Mouse (Mus musculus) heart, postnatal 25 days (tissue): ENCODE measurements around the gene Ddx6. TPM values are rescaled to one million over a fixed set of nuclear protein-coding genes. Genes with fewer than 3 reads are reported as not detected.
"Not testable (repeated sequence)": the region's sequence is repeated elsewhere in the genome, so short reads cannot be mapped to it uniquely, and the experiment has no call there.

Experiments used
- DNase-seq: peaks from one replicate; pipeline ENCODE4 v3.0.0; 2022; ENCODE audit warnings: low spot score
- intact Hi-C: fragments of 180-260 bp; cut with DNase I; formaldehyde crosslinking; loops from one replicate; pipeline ENCODE4 v1.15.1; 2025
- total RNA-seq, 2 experiments: library from RNA; stranded (reverse); gene quantifications; 2 replicates each; pipeline ENCODE4 v1.2.3; 2021

Gene Ddx6
- total RNA-seq, 2 experiments from 2014 or later, result 72.5 to 87.3 TPM

DNA sequence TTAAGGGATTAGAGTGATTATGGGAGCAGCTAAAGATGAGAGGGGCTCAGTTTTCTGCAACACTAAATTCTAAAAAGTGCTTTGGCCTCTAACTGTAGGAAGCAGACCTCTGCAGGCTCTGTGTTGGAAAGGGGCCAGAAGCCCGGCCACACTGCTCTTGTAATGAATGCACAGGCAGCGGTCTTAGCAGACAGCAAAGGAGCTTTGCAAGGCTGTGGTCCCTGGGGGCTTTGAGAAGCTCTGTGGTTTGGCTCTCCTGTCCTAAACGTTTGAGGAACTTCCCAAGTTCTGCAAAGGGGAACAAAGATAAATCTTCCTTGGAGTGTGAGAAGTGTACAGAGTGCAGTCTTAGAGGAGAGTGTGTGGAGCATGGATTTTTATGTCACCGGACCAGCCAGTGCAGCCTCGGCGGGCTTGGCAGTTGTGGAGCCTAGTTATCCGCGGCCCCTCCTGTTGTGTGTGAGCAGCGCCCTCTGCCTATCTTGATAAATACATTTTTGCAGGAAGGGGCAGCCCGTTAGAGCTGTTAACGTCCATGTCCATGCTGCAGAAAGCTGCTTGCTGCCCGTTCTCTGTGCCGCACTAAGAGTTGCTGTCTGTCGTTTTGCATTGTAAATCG is 33.0 kb downstream of the Ddx6 start:
- intact Hi-C loops, result no loop called here
- DNase-seq, result no peak

DNA sequence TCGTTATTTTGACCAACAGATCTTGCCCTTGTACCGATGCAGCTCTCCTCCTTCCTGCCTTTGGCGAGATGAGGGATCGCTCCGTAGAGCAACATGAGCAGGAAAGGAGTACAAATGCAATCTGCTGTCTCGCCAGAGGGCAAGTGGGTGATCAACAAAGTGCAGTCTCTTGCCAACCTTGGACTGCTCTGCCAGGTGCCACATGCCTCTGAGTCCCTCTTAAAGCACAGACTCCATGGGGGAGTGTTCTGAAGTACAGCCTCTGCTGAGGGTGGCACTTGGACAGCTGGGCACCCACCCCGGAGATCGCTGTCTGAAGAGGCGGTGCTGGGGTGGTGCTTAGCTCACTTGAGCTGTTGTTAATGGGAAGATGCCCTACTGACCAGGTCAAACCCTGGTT is 34.0 kb downstream of the Ddx6 start:
- intact Hi-C loops, DNase-seq: not testable (repeated sequence)

GRCm38 (mm10) chr9:44640028-44640427 is 35.3 kb downstream of the Ddx6 start:
- intact Hi-C loops, result loop anchor here (5.0 kb wide), 1 partner anchor 33 kb away; no protein-coding TSS in a partner anchor
- DNase-seq, result not testable (repeated sequence)

DNA sequence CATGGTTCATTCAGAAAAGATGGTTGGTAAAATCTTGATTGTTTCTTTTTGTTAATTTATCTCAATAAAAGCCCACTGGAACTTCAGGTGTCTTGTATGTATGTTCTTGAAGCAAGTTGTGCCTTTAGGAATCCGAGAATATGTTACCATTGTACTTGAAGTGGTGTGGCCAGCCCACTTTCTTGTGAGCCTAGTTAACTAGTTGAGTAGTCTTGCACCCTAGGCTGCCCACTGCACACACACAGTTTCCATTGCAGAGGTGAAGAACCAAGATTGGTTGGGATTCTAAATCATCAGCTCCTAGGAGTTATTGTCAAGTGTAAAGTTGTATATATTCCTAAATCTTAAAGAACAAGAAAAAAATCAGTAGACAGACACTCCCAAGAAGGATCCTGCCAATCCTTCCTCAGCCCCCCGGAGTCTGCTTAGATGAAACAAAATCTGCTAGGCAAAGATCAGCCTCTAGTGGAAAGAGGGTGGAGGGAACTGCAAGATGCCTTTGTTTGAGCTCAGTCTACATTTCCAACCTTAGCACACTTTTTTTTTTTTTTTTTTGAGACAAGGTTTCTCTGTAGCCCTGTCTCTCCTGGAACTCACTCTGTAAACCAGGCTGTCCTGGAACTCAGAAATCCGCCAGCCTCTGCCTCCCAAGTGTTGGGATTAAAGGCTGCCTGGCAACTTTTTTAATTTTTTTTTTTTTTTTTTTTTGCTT is 36.1 kb downstream of the Ddx6 start:
- DNase-seq, result no peak
- intact Hi-C loops, result loop anchor here (5.0 kb wide), 1 partner anchor 34 kb away; no protein-coding TSS in a partner anchor

GRCm38 (mm10) chr9:44641616-44642015 is 36.9 kb downstream of the Ddx6 start:
- DNase-seq, result no peak
- intact Hi-C loops, result loop anchor here (5.0 kb wide), 1 partner anchor 34 kb away; no protein-coding TSS in a partner anchor

DNA sequence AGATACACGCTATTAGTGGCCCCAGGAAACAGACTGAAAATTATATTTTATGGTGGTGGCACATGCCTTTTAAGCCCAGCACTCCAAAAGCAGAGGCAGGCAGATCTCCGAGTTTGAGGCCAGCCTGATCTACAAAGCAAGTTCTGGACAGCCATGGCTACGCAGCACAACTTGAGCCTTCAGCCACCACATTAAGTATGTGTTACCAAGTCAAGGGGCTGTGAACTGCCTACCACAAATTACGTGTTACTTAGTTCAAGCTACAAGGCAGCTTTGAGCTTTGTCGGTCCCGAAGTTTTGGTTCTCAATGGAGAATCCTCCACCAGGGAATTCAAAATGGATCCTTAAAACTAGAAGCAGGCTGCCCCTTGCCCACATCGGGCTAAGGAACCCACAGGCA is 38.4 kb downstream of the Ddx6 start:
- intact Hi-C loops, result loop anchor here (5.0 kb wide), 1 partner anchor 36 kb away; no protein-coding TSS in a partner anchor
- no peak for DNase-seq

GRCm38 (mm10) chr9:44644186-44644585 is 39.5 kb downstream of the Ddx6 start:
- intact Hi-C loops, result loop anchor here (5.0 kb wide), 1 partner anchor 37 kb away; no protein-coding TSS in a partner anchor
- no peak for DNase-seq

GRCm38 (mm10) chr9:44645481-44645880 is 40.8 kb downstream of the Ddx6 start:
- intact Hi-C loops, result no loop called here
- peak; percentile 54 for DNase-seq

GRCm38 (mm10) chr9:44645924-44646323 is 41.2 kb downstream of the Ddx6 start:
- intact Hi-C loops, result no loop called here
- no peak for DNase-seq

- intact Hi-C loops, result no loop called here
- DNase-seq, result no peak
Measured at GRCm38 (mm10) chr9:44646366-44646765, 41.7 kb downstream of the Ddx6 start.

GRCm38 (mm10) chr9:44647026-44647425 is 42.3 kb downstream of the Ddx6 start:
- intact Hi-C loops, result no loop called here

DNA sequence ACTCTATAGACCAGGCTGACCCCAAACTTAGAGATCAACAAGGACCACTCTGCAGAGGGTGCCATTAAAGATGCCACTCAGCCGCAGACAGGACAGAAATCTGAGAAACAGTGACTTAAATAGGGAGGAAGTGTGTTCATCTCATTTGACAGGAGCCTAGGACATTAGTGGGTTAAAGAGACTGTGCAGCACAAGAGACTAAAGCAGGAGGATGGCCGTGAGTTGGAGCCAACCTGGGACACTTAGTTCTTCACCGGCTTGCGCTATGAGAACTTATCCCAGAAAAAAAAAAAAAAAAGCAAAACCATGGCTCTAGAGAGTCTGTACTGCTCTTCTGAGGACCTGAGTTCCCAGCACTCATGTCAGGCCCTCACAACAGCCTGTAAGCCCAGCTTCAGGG is 43.0 kb downstream of the Ddx6 start:
- intact Hi-C loops, result no loop called here
- no peak for DNase-seq

More at GRCm38 (mm10) chr9:44647026-44647425, 42.3 kb downstream of the Ddx6 start:
- no peak for DNase-seq

- no peak for DNase-seq
- intact Hi-C loops, result no loop called here
Measured at GRCm38 (mm10) chr9:44648881-44649281, 44.2 kb downstream of the Ddx6 start.

DNA sequence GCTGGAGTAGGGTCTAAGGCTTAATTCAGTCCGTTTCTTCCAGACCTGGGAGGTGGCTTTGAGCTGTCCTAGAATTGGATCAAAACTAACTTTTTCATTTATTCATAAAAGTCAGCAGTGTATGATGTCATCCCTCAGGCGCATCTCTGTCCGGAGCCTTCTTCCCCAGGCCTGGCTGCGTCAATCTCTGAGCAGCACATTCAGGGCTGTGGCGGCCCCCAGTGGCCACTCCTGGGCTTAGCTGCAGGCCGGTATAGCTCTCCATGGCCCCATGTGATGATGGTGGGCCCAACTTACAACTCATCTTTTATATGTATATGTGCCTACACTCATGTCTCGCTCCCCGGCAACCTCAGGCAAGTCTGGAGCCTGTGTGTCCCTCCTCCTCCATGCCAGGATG is 47.3 kb downstream of the Ddx6 start:
- intact Hi-C loops, result loop anchor here (1.0 to 5.0 kb wide), 2 partner anchors 150 to 198 kb away; partner anchors contain the start of gene Upk2
- peak; percentile 39 for DNase-seq

GRCm38 (mm10) chr9:44653896-44654295 is 49.2 kb downstream of the Ddx6 start:
- no peak for DNase-seq
- intact Hi-C loops, result loop anchor here (5.0 kb wide), 1 partner anchor 152 kb away; no protein-coding TSS in a partner anchor

- intact Hi-C loops, result loop anchor here (1.0 to 5.0 kb wide), 2 partner anchors 30 to 92 kb away; no protein-coding TSS in a partner anchor
- DNase-seq, result peak; percentile 39
Measured at GRCm38 (mm10) chr9:44655098-44656066, 50.7 kb downstream of the Ddx6 start.

DNA sequence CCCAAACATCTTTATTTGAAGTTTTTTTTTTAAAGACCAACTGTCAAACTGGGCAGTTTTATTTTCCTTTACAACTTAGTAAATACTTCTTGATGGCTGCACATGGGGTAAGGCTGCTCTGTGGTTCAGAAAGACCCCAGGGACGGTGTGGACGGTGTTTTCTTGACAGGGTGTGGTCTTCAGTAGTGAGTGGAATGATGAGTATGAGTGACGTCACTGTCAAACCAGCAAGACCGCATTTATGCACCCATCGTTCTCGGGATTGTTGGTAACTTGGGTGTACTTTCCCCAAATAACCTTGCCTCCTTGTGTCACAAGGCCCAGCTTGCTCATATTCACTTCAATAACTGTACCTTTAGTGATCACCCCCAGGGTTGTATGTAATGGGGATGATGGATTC is 59.0 kb downstream of the Ddx6 start:
- intact Hi-C loops, result no loop called here

DNA sequence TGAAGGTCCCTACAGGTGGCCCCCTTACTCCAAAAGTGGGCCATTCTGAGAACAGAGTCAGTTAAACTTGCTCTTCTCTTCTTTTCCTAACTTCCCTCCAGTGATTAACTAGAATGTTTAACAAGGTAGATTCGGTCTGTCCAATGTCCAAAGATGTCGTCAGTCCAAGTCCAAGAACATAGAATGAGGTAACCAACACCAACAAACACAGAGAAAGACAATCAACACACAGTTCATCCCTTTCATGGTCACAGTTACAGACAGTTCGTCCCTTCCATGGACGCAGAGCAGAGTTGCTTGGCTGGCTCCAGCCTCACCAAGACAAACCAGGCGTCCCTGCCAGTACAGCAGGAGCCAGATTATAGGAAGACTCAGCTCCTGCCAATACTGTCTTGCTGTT is 66.7 kb downstream of the Ddx6 start:
- intact Hi-C loops, result no loop called here
- no peak for DNase-seq

More for the DNA sequence above, 59.0 kb downstream of the Ddx6 start:
- no peak for DNase-seq

DNA sequence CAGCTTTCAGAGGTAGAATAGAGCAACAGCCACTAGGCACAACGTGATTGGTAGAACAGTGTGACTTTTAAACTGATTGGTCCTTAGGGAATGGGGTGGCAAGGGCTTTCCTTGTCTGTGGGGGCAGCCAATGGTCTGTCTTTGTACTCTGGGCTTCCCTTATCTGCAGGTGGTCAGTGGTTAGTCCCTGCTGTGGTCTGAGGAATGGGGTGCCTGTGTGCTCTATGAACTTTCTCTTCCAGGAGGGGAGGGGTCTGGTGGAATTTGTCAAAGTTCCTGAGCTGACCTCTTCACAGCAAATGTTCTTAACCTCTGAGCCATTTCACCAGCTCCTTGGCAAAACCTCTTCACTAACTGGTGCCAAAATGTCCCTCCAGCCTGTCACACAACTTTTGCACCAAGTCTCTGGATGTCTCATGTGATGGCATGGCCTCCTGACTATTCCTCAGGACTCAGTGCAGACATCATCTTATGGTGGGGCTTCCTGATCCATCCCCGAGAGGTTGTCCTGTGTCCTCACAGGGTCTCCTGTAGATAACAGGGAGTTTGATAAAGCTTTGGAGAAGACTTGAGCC is 67.7 kb downstream of the Ddx6 start:
- DNase-seq, result no peak
- intact Hi-C loops, result no loop called here

DNA sequence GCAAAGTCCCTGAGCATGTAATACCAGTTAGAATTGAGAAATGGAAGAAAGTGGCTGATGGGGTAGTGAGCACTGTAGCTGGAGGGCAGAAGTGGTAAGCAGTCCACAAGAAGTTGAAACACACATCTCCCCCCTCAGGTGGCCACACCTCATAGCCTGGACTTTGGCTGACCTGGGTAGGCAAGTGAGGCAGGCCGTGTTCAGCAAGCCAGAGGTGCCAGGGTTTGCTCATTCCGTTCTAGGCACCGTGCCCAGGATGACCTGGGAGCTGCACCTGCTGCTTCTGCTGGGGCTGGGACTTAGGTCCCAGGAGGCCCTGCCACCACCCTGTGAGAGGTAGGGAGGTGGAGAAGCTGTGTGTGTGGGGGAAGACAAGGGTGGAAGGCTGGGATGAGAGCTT is 68.3 kb downstream of the Ddx6 start, which contains the start of gene Treh:
Gene Treh, plus strand, starts transcription at position 229 of the 400 bp plus-strand sequence.
- no peak for DNase-seq
- intact Hi-C loops, result no loop called here
